Mouse (Mus musculus): ENCODE measurements around the gene Pate2. TPM values are rescaled to one million over a fixed set of nuclear protein-coding genes. Genes with fewer than 3 reads are reported as not detected.
"Not testable (repeated sequence)": the region's sequence is repeated elsewhere in the genome, so short reads cannot be mapped to it uniquely, and the experiment has no call there.

The Pate2 gene
- polyA plus RNA-seq, 1 experiment = 1.1 TPM

- Histone ChIP-seq H3K4me1 (ENCODE audit: control insufficient read depth, insufficient read depth, low read length) (no peaks in the 10 kb centered on the region), H3K27me3 (ENCODE audit: control insufficient read depth, insufficient read depth, low read length) (no peaks in the 10 kb centered on the region), H3K36me3 (ENCODE audit: control insufficient read depth, insufficient read depth, low read length) (no peaks in the 10 kb centered on the region), H3K4me3 (ENCODE audit: control insufficient read depth, low read depth, low read length) (no peak overlapping the region), H3K27ac (ENCODE audit: control insufficient read depth, insufficient read depth, low read depth, low read length) (no peak overlapping the region)
- TF ChIP-seq POLR2A (IDR thresholded peaks at IDR 0.05; ENCODE audit: control insufficient read depth, low read depth, low read length) = no peak
- no peak for TF ChIP-seq CTCF (IDR thresholded peaks at IDR 0.05; ENCODE audit: control insufficient read depth, insufficient read depth, insufficient replicate concordance, low read depth, low read length)
Observed at GRCm38 (mm10) chr9:35614005-35614404, 43.9 kb downstream of the Pate2 start.

GRCm38 (mm10) chr9:35616784-35617183, 46.7 kb downstream of the Pate2 start:
- not testable (repeated sequence) for H3K4me3 ChIP-seq (ENCODE audit: control insufficient read depth, low read depth, low read length); H3K27me3 ChIP-seq (ENCODE audit: control insufficient read depth, insufficient read depth, low read length); H3K27ac ChIP-seq (ENCODE audit: control insufficient read depth, insufficient read depth, low read depth, low read length); H3K36me3 ChIP-seq (ENCODE audit: control insufficient read depth, insufficient read depth, low read length); H3K4me1 ChIP-seq (ENCODE audit: control insufficient read depth, insufficient read depth, low read length)

GRCm38 (mm10) chr9:35632981-35633380, 62.9 kb downstream of the Pate2 start:
- no peak for TF ChIP-seq CTCF (IDR thresholded peaks at IDR 0.05; ENCODE audit: control insufficient read depth, insufficient read depth, insufficient replicate concordance, low read depth, low read length)
- TF ChIP-seq POLR2A (IDR thresholded peaks at IDR 0.05; ENCODE audit: control insufficient read depth, low read depth, low read length) = no peak
- H3K36me3 ChIP-seq (ENCODE audit: control insufficient read depth, insufficient read depth, low read length) = no peaks in the 10 kb centered on the region
- no peak overlapping the region for H3K4me3 ChIP-seq (ENCODE audit: control insufficient read depth, low read depth, low read length)
- no peaks in the 10 kb centered on the region for H3K4me1 ChIP-seq (ENCODE audit: control insufficient read depth, insufficient read depth, low read length)
- no peak overlapping the region for H3K27ac ChIP-seq (ENCODE audit: control insufficient read depth, insufficient read depth, low read depth, low read length)
- no peaks in the 10 kb centered on the region for H3K27me3 ChIP-seq (ENCODE audit: control insufficient read depth, insufficient read depth, low read length)

DNA sequence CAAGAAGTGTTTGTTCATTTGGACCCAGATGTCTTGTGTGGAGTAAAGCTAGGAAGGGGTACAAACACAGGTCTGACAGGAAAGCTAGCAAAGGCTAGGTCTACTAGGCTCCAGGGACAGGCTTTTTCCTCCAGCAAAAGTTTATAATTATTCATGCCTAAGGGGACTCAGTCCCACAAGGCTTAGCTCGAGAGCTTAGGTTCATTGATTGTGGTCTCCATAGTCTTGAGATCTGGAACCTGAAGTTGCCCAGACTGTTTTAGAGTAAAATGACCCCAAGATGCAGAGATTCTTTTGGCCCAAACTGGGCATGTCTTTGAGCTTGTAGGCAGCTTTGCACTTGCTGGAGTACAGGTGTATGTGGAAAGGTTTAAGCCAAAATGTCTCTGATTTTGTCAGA, 78.0 kb downstream of the Pate2 start, which contains the start of gene Pate3:
TSS of gene Pate3 (minus strand) at position 101 of the 400 bp plus-strand sequence.
- no peak within 1 kb of the TSS for H3K4me3 ChIP-seq (ENCODE audit: control insufficient read depth, low read depth, low read length)
- no peak for TF ChIP-seq CTCF (IDR thresholded peaks at IDR 0.05; ENCODE audit: control insufficient read depth, insufficient read depth, insufficient replicate concordance, low read depth, low read length)
- TF ChIP-seq POLR2A (IDR thresholded peaks at IDR 0.05; ENCODE audit: control insufficient read depth, low read depth, low read length) = no peak
- H3K4me1 ChIP-seq (ENCODE audit: control insufficient read depth, insufficient read depth, low read length) = no peaks in the 10 kb centered on the region
- H3K36me3 ChIP-seq (ENCODE audit: control insufficient read depth, insufficient read depth, low read length) = no peaks in the 10 kb centered on the region
- H3K27ac ChIP-seq (ENCODE audit: control insufficient read depth, insufficient read depth, low read depth, low read length) = no peak within 1 kb of the TSS
- no peaks in the 10 kb centered on the region for H3K27me3 ChIP-seq (ENCODE audit: control insufficient read depth, insufficient read depth, low read length)

DNA sequence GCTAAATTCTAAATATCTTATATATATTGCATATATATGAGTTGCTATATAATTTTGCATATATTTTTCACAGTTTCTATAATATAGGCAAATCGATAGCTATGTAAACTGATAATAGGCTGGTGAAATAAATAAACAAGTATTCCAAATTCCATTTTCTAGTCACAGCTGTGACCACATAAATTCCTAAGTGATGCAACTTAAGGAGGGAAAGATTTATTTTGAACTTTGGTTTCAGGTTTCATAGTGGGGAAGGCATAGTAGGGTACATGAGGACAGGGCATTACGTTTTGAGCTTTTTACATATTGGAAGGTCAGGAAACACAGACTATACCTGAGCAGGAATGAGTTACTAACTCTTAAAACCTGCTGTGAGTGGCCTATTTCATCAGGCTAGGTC, 103.5 kb downstream of the Pate2 start:
- Histone ChIP-seq H3K27ac (ENCODE audit: control insufficient read depth, insufficient read depth, low read depth, low read length) (no peak overlapping the region), H3K36me3 (ENCODE audit: control insufficient read depth, insufficient read depth, low read length) (no peaks in the 10 kb centered on the region), H3K4me3 (ENCODE audit: control insufficient read depth, low read depth, low read length) (no peak overlapping the region), H3K27me3 (ENCODE audit: control insufficient read depth, insufficient read depth, low read length) (no peaks in the 10 kb centered on the region), H3K4me1 (ENCODE audit: control insufficient read depth, insufficient read depth, low read length) (no peaks in the 10 kb centered on the region)
- TF ChIP-seq CTCF (IDR thresholded peaks at IDR 0.05; ENCODE audit: control insufficient read depth, insufficient read depth, insufficient replicate concordance, low read depth, low read length) (no peak), POLR2A (IDR thresholded peaks at IDR 0.05; ENCODE audit: control insufficient read depth, low read depth, low read length) (no peak)

DNA sequence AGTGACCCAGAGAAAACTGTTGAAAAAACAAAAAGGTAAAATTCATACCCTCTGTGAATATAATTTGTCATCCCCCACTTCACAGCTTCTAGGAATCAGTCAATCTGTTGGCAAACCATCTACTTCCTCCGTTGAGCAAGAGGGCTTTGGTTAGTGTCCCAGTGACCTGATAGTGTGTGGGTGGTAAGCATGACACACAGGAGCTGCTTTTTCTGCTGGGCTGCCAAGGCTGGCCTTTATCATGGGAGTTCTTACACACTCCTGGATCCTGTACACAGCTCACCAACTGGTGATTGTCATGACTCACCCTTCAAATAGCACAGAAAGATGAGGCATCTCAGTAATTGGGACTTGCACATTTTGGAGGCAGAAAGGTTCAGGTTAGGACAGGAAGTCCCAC, 116.9 kb downstream of the Pate2 start, which contains the start of gene Pate1:
TSS of gene Pate1 (minus strand) at position 378 of the 400 bp plus-strand sequence.
- no peaks in the 10 kb centered on the region for H3K4me1 ChIP-seq (ENCODE audit: control insufficient read depth, insufficient read depth, low read length)
- no peak within 1 kb of the TSS for H3K27ac ChIP-seq (ENCODE audit: control insufficient read depth, insufficient read depth, low read depth, low read length)
- H3K27me3 ChIP-seq (ENCODE audit: control insufficient read depth, insufficient read depth, low read length) = no peaks in the 10 kb centered on the region
- TF ChIP-seq CTCF (IDR thresholded peaks at IDR 0.05; ENCODE audit: control insufficient read depth, insufficient read depth, insufficient replicate concordance, low read depth, low read length) (no peak), POLR2A (IDR thresholded peaks at IDR 0.05; ENCODE audit: control insufficient read depth, low read depth, low read length) (no peak)
- H3K36me3 ChIP-seq (ENCODE audit: control insufficient read depth, insufficient read depth, low read length) = no peaks in the 10 kb centered on the region
- no peak within 1 kb of the TSS for H3K4me3 ChIP-seq (ENCODE audit: control insufficient read depth, low read depth, low read length)

DNA sequence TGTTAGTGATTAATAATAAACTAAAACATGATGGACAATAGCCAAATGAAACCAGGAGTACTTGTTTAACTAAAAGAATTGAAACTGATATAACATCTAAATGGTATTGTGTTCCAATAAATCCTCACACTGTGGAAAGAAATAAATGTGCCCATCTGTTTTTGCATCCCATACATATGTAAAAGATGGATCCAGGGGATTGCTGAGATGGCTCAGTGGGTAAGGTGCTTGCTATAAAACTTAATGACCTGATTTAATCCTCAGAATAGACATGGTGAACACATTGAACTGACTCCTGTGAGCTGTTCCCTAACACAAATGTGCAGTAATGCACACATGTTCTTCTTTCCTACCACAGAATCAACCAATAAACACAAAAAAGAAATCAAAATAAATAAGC, 121.8 kb downstream of the Pate2 start:
- TF ChIP-seq CTCF (IDR thresholded peaks at IDR 0.05; ENCODE audit: control insufficient read depth, insufficient read depth, insufficient replicate concordance, low read depth, low read length) (no peak), POLR2A (IDR thresholded peaks at IDR 0.05; ENCODE audit: control insufficient read depth, low read depth, low read length) (no peak)
- Histone ChIP-seq H3K27ac (ENCODE audit: control insufficient read depth, insufficient read depth, low read depth, low read length) (no peak overlapping the region), H3K36me3 (ENCODE audit: control insufficient read depth, insufficient read depth, low read length) (no peaks in the 10 kb centered on the region), H3K4me3 (ENCODE audit: control insufficient read depth, low read depth, low read length) (no peak overlapping the region), H3K27me3 (ENCODE audit: control insufficient read depth, insufficient read depth, low read length) (no peaks in the 10 kb centered on the region), H3K4me1 (ENCODE audit: control insufficient read depth, insufficient read depth, low read length) (no peaks in the 10 kb centered on the region)

DNA sequence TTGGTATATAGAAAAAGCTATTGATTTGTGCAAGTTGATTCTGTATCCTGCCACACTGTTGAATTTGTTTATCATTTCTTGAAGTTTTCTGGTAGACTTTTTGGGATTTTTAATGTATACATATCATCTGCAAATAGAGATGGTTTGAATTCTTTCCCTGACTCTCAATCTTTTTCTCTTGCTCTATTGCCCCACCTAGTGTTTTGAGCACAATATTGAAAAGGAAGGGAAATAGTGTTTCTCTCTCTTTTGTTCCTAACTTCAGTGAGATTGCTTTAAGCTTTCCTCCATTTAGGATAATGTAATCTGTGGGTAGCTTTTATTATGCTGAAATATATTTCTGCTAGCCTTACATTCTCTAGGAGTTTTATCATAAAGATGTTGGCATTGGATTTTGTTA, 137.2 kb downstream of the Pate2 start:
- Histone ChIP-seq H3K27me3 (ENCODE audit: control insufficient read depth, insufficient read depth, low read length) (no peaks in the 10 kb centered on the region), H3K4me3 (ENCODE audit: control insufficient read depth, low read depth, low read length) (no peak overlapping the region), H3K27ac (ENCODE audit: control insufficient read depth, insufficient read depth, low read depth, low read length) (no peak overlapping the region), H3K36me3 (ENCODE audit: control insufficient read depth, insufficient read depth, low read length) (no peaks in the 10 kb centered on the region), H3K4me1 (ENCODE audit: control insufficient read depth, insufficient read depth, low read length) (no peaks in the 10 kb centered on the region)
- TF ChIP-seq POLR2A (IDR thresholded peaks at IDR 0.05; ENCODE audit: control insufficient read depth, low read depth, low read length) = no peak
- TF ChIP-seq CTCF (IDR thresholded peaks at IDR 0.05; ENCODE audit: control insufficient read depth, insufficient read depth, insufficient replicate concordance, low read depth, low read length) = no peak

Other genes starting within 250 kb of the Pate2 start
- 1.8 and 2.0 TPM in 2 replicates for gene Cdon, start 149.2 kb upstream of the Pate2 start, polyA plus RNA-seq (2012; rRNA removed)
- gene Gm1113, start 52.0 kb upstream of the Pate2 start, polyA plus RNA-seq (2012; rRNA removed) = not detected in 2 replicates
- gene Ddx25, start 11.8 kb upstream of the Pate2 start, polyA plus RNA-seq (2012; rRNA removed) = 63.9 and 71.2 TPM in 2 replicates
- gene Pus3, start 11.7 kb upstream of the Pate2 start, polyA plus RNA-seq (2012; rRNA removed) = 2.8 and 3.5 TPM in 2 replicates
- 39.7 and 41.8 TPM in 2 replicates for gene Hyls1, start 114 bp downstream of the Pate2 start, polyA plus RNA-seq (2012; rRNA removed)
- gene Pate4, start 41.7 kb downstream of the Pate2 start, polyA plus RNA-seq (2012; rRNA removed) = 0.10 TPM in 1 of 2 replicates, not detected in the other
- 0.54 TPM in 1 of 2 replicates, not detected in the other for gene Pate3, start 77.9 kb downstream of the Pate2 start, polyA plus RNA-seq (2012; rRNA removed)
- 3.4 TPM in 1 of 2 replicates, not detected in the other for gene Pate1, start 117.1 kb downstream of the Pate2 start, polyA plus RNA-seq (2012; rRNA removed)
- not detected in 2 replicates for gene Gm17677, start 170.8 kb downstream of the Pate2 start, polyA plus RNA-seq (2012; rRNA removed)
- gene Gm17727, start 207.8 kb downstream of the Pate2 start, polyA plus RNA-seq (2012; rRNA removed) = not detected in 2 replicates
- 0.38 and 0.67 TPM in 2 replicates for gene Gm27235, start 219.8 kb downstream of the Pate2 start, polyA plus RNA-seq (2012; rRNA removed)
- 0.27 and 2.9 TPM in 2 replicates for gene D730048I06Rik, start 219.8 kb downstream of the Pate2 start, polyA plus RNA-seq (2012; rRNA removed)